Mouse (Mus musculus): ENCODE data around the gene D16Ertd472e. TPM values are rescaled to one million over a fixed set of nuclear protein-coding genes. Genes with fewer than 3 reads are reported as not detected.

Gene D16Ertd472e
- polyA plus RNA-seq, 1 experiment from 2014 or later, result 8.7 TPM

DNA sequence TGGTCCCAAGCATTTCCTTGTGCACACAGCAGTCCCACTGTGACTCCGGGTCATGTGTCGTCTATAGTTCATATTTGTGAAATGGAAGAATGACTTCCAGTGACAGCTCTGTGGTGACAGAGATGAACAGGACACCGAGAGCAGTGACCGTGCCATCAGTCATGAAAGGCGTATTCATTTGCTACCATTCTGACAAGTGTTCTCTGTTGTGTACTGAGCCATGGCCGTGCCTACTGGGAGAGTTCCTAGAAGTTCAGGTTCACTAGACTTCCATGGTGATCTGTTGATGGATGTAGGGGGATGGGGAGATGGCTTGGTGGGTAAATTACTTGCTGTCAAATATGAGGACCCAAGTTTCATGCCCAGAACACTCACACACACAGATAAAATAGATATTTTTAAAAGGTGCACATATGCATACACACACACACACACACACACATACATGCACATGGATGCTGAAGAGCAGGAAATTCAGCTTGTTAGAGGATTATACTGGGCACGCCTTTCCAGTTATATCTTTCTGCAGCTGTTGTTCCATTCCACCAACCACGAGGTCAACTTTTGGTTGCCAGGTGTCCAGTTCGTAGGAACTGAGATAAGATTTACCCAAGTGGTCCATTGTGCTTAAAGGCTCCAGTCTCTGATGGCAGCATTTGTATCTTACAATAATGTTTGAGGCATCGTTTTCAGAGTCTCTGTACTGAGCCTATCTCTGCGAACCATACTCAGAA, 9.3 kb upstream of the D16Ertd472e start:
- WGBS, result 80% methylated on average over 11 of the region's 11 CpGs
- Histone ChIP-seq H3K9me3 (ENCODE audit: control insufficient read depth, low read length) (no peaks in the 10 kb centered on the region), H3K36me3 (ENCODE audit: control insufficient read depth, insufficient read depth, low read length) (no peaks in the 10 kb centered on the region), H3K9ac (ENCODE audit: low read length) (no peak overlapping the region), H3K4me3 (ENCODE audit: low read depth, low read length) (no peak overlapping the region), H3K27me3 (ENCODE audit: control insufficient read depth, insufficient read depth, low read length) (no peaks in the 10 kb centered on the region), H3K27ac (replicated peaks) (no peak overlapping the region), H3K4me1 (replicated peaks; ENCODE audit: control insufficient read depth, insufficient read depth) (no peaks in the 10 kb centered on the region), H3K4me2 (replicated peaks; ENCODE audit: low read depth) (no peak overlapping the region)
- no peak for TF ChIP-seq CTCF (IDR thresholded peaks at IDR 0.05; ENCODE audit: low read depth)
- no peak for TF ChIP-seq EP300 (optimal IDR thresholded peaks at IDR 0.05)
- ATAC-seq (ENCODE audit: low FRiP score, low TSS enrichment), result no peak
- no peak for DNase-seq (ENCODE audit: low spot score)

DNA sequence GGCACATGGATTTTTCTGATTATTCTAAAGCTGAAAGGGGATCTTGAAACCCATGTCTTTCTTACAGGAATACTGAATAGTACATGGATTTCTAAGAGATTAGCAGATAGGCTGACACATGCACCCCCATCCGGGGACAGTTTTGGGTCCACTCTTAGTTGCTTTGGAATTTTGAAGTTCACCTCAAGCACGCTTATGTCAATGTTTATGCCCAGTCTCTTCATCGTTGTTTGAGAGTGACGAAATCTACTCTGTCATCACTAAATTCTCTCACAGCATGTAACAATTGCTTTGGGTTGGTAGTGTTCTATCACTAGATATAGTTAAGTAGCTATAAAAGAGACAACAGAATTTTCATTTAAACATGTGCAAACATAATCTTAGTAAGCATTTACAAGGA, 8.7 kb upstream of the D16Ertd472e start:
- no peak overlapping the region for H3K27ac ChIP-seq (replicated peaks)
- H3K27me3 ChIP-seq (ENCODE audit: control insufficient read depth, insufficient read depth, low read length), result no peaks in the 10 kb centered on the region
- ATAC-seq (ENCODE audit: low FRiP score, low TSS enrichment) (no peak), DNase-seq (ENCODE audit: low spot score) (no peak)
- H3K4me3 ChIP-seq (ENCODE audit: low read depth, low read length), result no peak overlapping the region
- no peak overlapping the region for H3K9ac ChIP-seq (ENCODE audit: low read length)
- H3K9me3 ChIP-seq (ENCODE audit: control insufficient read depth, low read length), result no peaks in the 10 kb centered on the region
- 80% methylated on average over 4 of the region's 4 CpGs for WGBS
- no peak for TF ChIP-seq EP300 (optimal IDR thresholded peaks at IDR 0.05)
- no peak for TF ChIP-seq CTCF (IDR thresholded peaks at IDR 0.05; ENCODE audit: low read depth)
- no peaks in the 10 kb centered on the region for H3K36me3 ChIP-seq (ENCODE audit: control insufficient read depth, insufficient read depth, low read length)
- no peaks in the 10 kb centered on the region for H3K4me1 ChIP-seq (replicated peaks; ENCODE audit: control insufficient read depth, insufficient read depth)
- H3K4me2 ChIP-seq (replicated peaks; ENCODE audit: low read depth), result no peak overlapping the region

DNA sequence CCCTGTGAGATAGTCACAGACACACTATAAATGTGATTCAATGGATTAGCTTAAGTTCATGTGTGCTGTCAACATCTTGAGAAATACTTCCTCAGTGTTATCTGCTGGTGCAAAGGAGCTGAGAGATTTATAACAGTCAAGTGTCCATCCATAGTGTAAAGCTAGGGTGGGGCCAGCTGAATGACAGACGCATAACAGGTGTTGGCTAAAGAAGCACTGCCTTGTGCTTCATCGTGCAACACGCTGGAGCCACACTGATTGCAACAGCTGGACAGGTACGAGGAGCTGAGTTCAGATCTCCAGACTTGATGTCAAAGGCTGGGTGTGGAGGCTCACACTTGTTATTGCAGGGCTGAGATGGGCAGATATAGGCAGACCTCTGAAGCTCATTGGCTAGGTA, 7.5 kb upstream of the D16Ertd472e start:
- no peaks in the 10 kb centered on the region for H3K36me3 ChIP-seq (ENCODE audit: control insufficient read depth, insufficient read depth, low read length)
- no peak for DNase-seq (ENCODE audit: low spot score)
- H3K27me3 ChIP-seq (ENCODE audit: control insufficient read depth, insufficient read depth, low read length), result no peaks in the 10 kb centered on the region
- H3K4me2 ChIP-seq (replicated peaks; ENCODE audit: low read depth), result no peak overlapping the region
- H3K4me3 ChIP-seq (ENCODE audit: low read depth, low read length), result no peak overlapping the region
- 79% methylated on average over 4 of the region's 4 CpGs for WGBS
- H3K9ac ChIP-seq (ENCODE audit: low read length), result no peak overlapping the region
- no peak for ATAC-seq (ENCODE audit: low FRiP score, low TSS enrichment)
- no peaks in the 10 kb centered on the region for H3K4me1 ChIP-seq (replicated peaks; ENCODE audit: control insufficient read depth, insufficient read depth)
- no peak overlapping the region for H3K27ac ChIP-seq (replicated peaks)
- TF ChIP-seq EP300 (optimal IDR thresholded peaks at IDR 0.05) (no peak), CTCF (IDR thresholded peaks at IDR 0.05; ENCODE audit: low read depth) (no peak)
- H3K9me3 ChIP-seq (ENCODE audit: control insufficient read depth, low read length), result no peaks in the 10 kb centered on the region

DNA sequence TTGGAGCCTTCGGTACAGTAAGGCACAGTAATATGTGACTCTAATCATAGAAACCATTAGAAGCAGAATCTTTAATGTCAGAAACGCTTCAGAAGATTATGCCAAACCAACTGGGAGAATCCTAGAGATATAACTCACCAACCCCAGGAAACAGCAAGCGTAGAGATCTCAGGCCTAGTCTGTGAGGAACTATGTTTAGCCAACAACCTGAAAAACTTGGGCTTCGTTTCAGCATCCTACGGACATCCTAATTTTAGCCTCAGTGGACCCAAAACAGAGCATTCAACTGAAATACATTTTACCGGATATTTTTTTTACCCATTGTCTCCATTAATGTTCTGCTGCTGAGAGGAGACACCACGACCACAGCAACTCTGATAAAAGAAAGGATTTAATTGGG, 3.9 kb upstream of the D16Ertd472e start:
- Histone ChIP-seq H3K9me3 (ENCODE audit: control insufficient read depth, low read length) (no peaks in the 10 kb centered on the region), H3K4me2 (replicated peaks; ENCODE audit: low read depth) (no peak overlapping the region), H3K9ac (ENCODE audit: low read length) (no peak overlapping the region), H3K36me3 (ENCODE audit: control insufficient read depth, insufficient read depth, low read length) (no peaks in the 10 kb centered on the region), H3K27me3 (ENCODE audit: control insufficient read depth, insufficient read depth, low read length) (no peaks in the 10 kb centered on the region), H3K4me1 (replicated peaks; ENCODE audit: control insufficient read depth, insufficient read depth) (no peaks in the 10 kb centered on the region), H3K4me3 (ENCODE audit: low read depth, low read length) (no peak overlapping the region), H3K27ac (replicated peaks) (no peak overlapping the region)
- ATAC-seq (ENCODE audit: low FRiP score, low TSS enrichment), result no peak
- no peak for DNase-seq (ENCODE audit: low spot score)
- WGBS, result 93% methylated on average over 7 of the region's 7 CpGs
- TF ChIP-seq EP300 (optimal IDR thresholded peaks at IDR 0.05) (no peak), CTCF (IDR thresholded peaks at IDR 0.05; ENCODE audit: low read depth) (no peak)

DNA sequence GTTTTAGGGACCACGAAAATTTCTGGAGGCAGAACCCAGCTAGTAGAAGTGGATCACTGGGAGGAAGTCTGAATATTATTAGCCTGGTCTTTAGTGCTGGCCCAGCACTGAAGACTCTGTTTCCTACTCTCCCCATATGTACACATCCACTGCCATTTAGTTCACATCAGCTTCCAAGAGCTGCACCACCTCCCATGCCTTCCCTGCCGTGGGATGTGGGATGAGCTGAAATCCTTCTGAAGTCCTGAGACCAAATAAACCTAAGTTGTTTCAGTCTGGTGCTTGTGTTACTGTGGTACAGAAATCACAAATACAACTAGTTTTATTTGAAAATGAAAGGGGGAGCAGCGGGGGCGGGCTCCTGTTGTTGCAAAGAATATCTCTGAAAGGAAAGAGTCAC, 2.9 kb upstream of the D16Ertd472e start:
- 84% methylated on average over 4 of the region's 4 CpGs for WGBS
- no peak overlapping the region for H3K4me2 ChIP-seq (replicated peaks; ENCODE audit: low read depth)
- H3K9ac ChIP-seq (ENCODE audit: low read length), result no peak overlapping the region

DNA sequence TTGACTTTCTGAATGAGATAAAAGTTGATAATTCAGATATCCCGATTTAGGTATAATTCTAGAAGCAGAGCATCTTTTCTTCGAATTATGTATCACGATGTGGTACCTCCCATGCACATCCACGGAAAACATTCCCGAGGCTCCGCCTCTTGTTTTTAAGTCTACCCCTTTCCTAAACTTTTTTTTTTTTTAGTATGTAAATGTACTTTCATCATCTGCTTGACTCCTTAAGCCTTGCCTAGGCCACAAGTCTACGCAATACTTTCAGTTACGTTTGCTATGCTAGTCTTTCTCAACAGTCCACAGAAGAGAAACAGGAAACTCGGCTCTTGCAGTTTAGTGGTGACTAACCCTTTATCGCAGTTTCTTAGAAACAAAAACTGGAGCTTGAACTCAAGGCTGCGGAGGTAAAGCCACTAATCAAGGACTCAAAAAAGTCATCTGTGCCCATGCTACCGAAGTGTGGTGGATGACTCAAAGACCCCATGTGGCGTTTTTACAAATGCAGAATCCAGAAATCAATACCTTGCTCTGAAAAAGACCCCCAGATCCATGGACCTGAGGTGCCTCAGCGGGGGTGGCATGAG, 670 bp upstream of the D16Ertd472e start:
- H3K4me3 ChIP-seq (ENCODE audit: low read depth, low read length), result peak overlapping the region; percentile 78
- H3K4me2 ChIP-seq (replicated peaks; ENCODE audit: low read depth), result peak overlapping the region; percentile 79
- no peaks in the 10 kb centered on the region for H3K36me3 ChIP-seq (ENCODE audit: control insufficient read depth, insufficient read depth, low read length)
- no peaks in the 10 kb centered on the region for H3K9me3 ChIP-seq (ENCODE audit: control insufficient read depth, low read length)
- no peaks in the 10 kb centered on the region for H3K27me3 ChIP-seq (ENCODE audit: control insufficient read depth, insufficient read depth, low read length)
- H3K27ac ChIP-seq (replicated peaks), result peak overlapping the region; percentile 94
- ATAC-seq (ENCODE audit: low FRiP score, low TSS enrichment), result peak; percentile 77
- peak; percentile 19 for DNase-seq (ENCODE audit: low spot score)
- peak overlapping the region; percentile 77; the same call in 1 of the 2 replicates for H3K9ac ChIP-seq (ENCODE audit: low read length)
- WGBS, result 12% methylated on average over 14 of the region's 14 CpGs
- TF ChIP-seq EP300 (optimal IDR thresholded peaks at IDR 0.05) (no peak), CTCF (IDR thresholded peaks at IDR 0.05; ENCODE audit: low read depth) (no peak)
- 0 out of 2 replicates have a peak, but pooled peaks cover 3% of the 10 kb centered on the region for H3K4me1 ChIP-seq (replicated peaks; ENCODE audit: control insufficient read depth, insufficient read depth)

More for the DNA sequence above, 2.9 kb upstream of the D16Ertd472e start:
- H3K4me1 ChIP-seq (replicated peaks; ENCODE audit: control insufficient read depth, insufficient read depth), result 0 out of 2 replicates have a peak, but pooled peaks cover 1% of the 10 kb centered on the region
- DNase-seq (ENCODE audit: low spot score) (no peak), ATAC-seq (ENCODE audit: low FRiP score, low TSS enrichment) (no peak)
- H3K36me3 ChIP-seq (ENCODE audit: control insufficient read depth, insufficient read depth, low read length), result no peaks in the 10 kb centered on the region
- TF ChIP-seq EP300 (optimal IDR thresholded peaks at IDR 0.05) (no peak), CTCF (IDR thresholded peaks at IDR 0.05; ENCODE audit: low read depth) (no peak)
- H3K27ac ChIP-seq (replicated peaks), result no peak overlapping the region
- H3K27me3 ChIP-seq (ENCODE audit: control insufficient read depth, insufficient read depth, low read length), result no peaks in the 10 kb centered on the region
- H3K9me3 ChIP-seq (ENCODE audit: control insufficient read depth, low read length), result no peaks in the 10 kb centered on the region
- H3K4me3 ChIP-seq (ENCODE audit: low read depth, low read length), result no peak overlapping the region

Data from stomach, postnatal 0 days (tissue).